Comparison of ENCODE assay signal across 16 mouse cellular contexts in genomic region chr4:33892178-33892869, GRCm38 (mm10). TPM values are rescaled to one million over a fixed set of nuclear protein-coding genes. Genes with fewer than 3 reads are reported as not detected.
"Had no signal": no experiment of that assay in that cellular context is flagged by ENCODE, and none has a peak within 500 bp of the region (broad histone marks: within the 10 kb centered on the region; RNA-seq: fewer than 3 reads in every experiment).

No protein-coding gene starts in this region.

- ATAC-seq: lung, postnatal 0 days; midbrain, embryonic 15.5 days had no signal

- H3K4me1 ChIP-seq: kidney, embryonic 15.5 days; midbrain, embryonic 15.5 days had no signal

- H3K9me3 ChIP-seq: kidney, embryonic 15.5 days; limb, embryonic 12.5 days; midbrain, embryonic 10.5 days; midbrain, embryonic 15.5 days had no signal

- H3K4me3 ChIP-seq: kidney, embryonic 15.5 days; limb, embryonic 12.5 days; midbrain, embryonic 10.5 days; midbrain, embryonic 15.5 days had no signal

- H3K4me2 ChIP-seq: kidney, embryonic 15.5 days; limb, embryonic 12.5 days; midbrain, embryonic 15.5 days had no signal

- H3K27me3 ChIP-seq: kidney, embryonic 15.5 days; limb, embryonic 12.5 days; midbrain, embryonic 15.5 days had no signal

- H3K36me3 ChIP-seq: kidney, embryonic 15.5 days; limb, embryonic 12.5 days; midbrain, embryonic 10.5 days; midbrain, embryonic 15.5 days had no signal

- H3K27ac ChIP-seq: kidney, embryonic 15.5 days; limb, embryonic 12.5 days; liver, embryonic 14.5 days; midbrain, embryonic 10.5 days; midbrain, embryonic 15.5 days; stomach, postnatal 0 days had no signal

- H3K9ac ChIP-seq: kidney, embryonic 15.5 days; limb, embryonic 12.5 days; liver, embryonic 14.5 days; midbrain, embryonic 15.5 days had no signal

- DNase-seq: kidney, adult 2 months; kidney, postnatal 36 days; lung, adult 18-20 months; lung, postnatal 4 days; right cerebral cortex, adult 18-20 months; thymus, postnatal 4 days had no signal

RNA-seq across cellular contexts. Expression of gene Cnr1, which starts 32.1 kb away (rescaled TPM):
- total RNA-seq: liver, adult 2 months; megakaryocyte, adult 5-6 weeks; monocyte, adult 5-6 weeks had no signal
- polyA plus RNA-seq: liver, adult 2 months had no signal
